Mouse (Mus musculus): ENCODE data around the gene Cyp4x1. TPM values are rescaled to one million over a fixed set of nuclear protein-coding genes. Genes with fewer than 3 reads are reported as not detected.

The Cyp4x1 gene
- polyA plus RNA-seq, 1 experiment, result 7.4 TPM

GRCm38 (mm10) chr4:115063518-115064239, 70.4 kb downstream of the Cyp4x1 start:
- peak; percentile 11 for DNase-seq (ENCODE audit: low read depth)
- TF ChIP-seq POLR2A (IDR thresholded peaks at IDR 0.05; ENCODE audit: borderline replicate concordance, extremely low read depth, insufficient read depth, insufficient read length, poor library complexity, severe bottlenecking), result no peak
- TF ChIP-seq CTCF (IDR thresholded peaks at IDR 0.05; ENCODE audit: borderline replicate concordance, extremely low read depth, insufficient read depth, insufficient read length), result no peak

GRCm38 (mm10) chr4:115062875-115063517, 71.1 kb downstream of the Cyp4x1 start:
- TF ChIP-seq CTCF (IDR thresholded peaks at IDR 0.05; ENCODE audit: borderline replicate concordance, extremely low read depth, insufficient read depth, insufficient read length) (no peak), POLR2A (IDR thresholded peaks at IDR 0.05; ENCODE audit: borderline replicate concordance, extremely low read depth, insufficient read depth, insufficient read length, poor library complexity, severe bottlenecking) (no peak)
- peak; percentile 77 for DNase-seq (ENCODE audit: low read depth)

- peak; percentile 25 for DNase-seq (ENCODE audit: low read depth)
- TF ChIP-seq POLR2A (IDR thresholded peaks at IDR 0.05; ENCODE audit: borderline replicate concordance, extremely low read depth, insufficient read depth, insufficient read length, poor library complexity, severe bottlenecking) (no peak), CTCF (IDR thresholded peaks at IDR 0.05; ENCODE audit: borderline replicate concordance, extremely low read depth, insufficient read depth, insufficient read length) (no peak)
These were observed 71.6 kb downstream of the Cyp4x1 start for GRCm38 (mm10) chr4:115062540-115062874.

GRCm38 (mm10) chr4:115060753-115061152, 73.3 kb downstream of the Cyp4x1 start:
- TF ChIP-seq POLR2A (IDR thresholded peaks at IDR 0.05; ENCODE audit: borderline replicate concordance, extremely low read depth, insufficient read depth, insufficient read length, poor library complexity, severe bottlenecking), result no peak
- no peak for TF ChIP-seq CTCF (IDR thresholded peaks at IDR 0.05; ENCODE audit: borderline replicate concordance, extremely low read depth, insufficient read depth, insufficient read length)
- no peak for DNase-seq (ENCODE audit: low read depth)

GRCm38 (mm10) chr4:115059871-115060270, 74.2 kb downstream of the Cyp4x1 start:
- peak; percentile 40 for DNase-seq (ENCODE audit: low read depth)

GRCm38 (mm10) chr4:115058871-115059590, 75.0 kb downstream of the Cyp4x1 start:
- TF ChIP-seq POLR2A (IDR thresholded peaks at IDR 0.05; ENCODE audit: borderline replicate concordance, extremely low read depth, insufficient read depth, insufficient read length, poor library complexity, severe bottlenecking), result no peak
- TF ChIP-seq CTCF (IDR thresholded peaks at IDR 0.05; ENCODE audit: borderline replicate concordance, extremely low read depth, insufficient read depth, insufficient read length), result no peak
- peak; percentile 30 for DNase-seq (ENCODE audit: low read depth)

More at GRCm38 (mm10) chr4:115059871-115060270, 74.2 kb downstream of the Cyp4x1 start:
- TF ChIP-seq CTCF (IDR thresholded peaks at IDR 0.05; ENCODE audit: borderline replicate concordance, extremely low read depth, insufficient read depth, insufficient read length), result no peak
- TF ChIP-seq POLR2A (IDR thresholded peaks at IDR 0.05; ENCODE audit: borderline replicate concordance, extremely low read depth, insufficient read depth, insufficient read length, poor library complexity, severe bottlenecking), result no peak

GRCm38 (mm10) chr4:115058317-115058761, 75.7 kb downstream of the Cyp4x1 start:
- TF ChIP-seq POLR2A (IDR thresholded peaks at IDR 0.05; ENCODE audit: borderline replicate concordance, extremely low read depth, insufficient read depth, insufficient read length, poor library complexity, severe bottlenecking), result no peak
- no peak for TF ChIP-seq CTCF (IDR thresholded peaks at IDR 0.05; ENCODE audit: borderline replicate concordance, extremely low read depth, insufficient read depth, insufficient read length)
- DNase-seq (ENCODE audit: low read depth), result peak; percentile 65

- TF ChIP-seq CTCF (IDR thresholded peaks at IDR 0.05; ENCODE audit: borderline replicate concordance, extremely low read depth, insufficient read depth, insufficient read length), result no peak
- 0 out of 2 replicates have a peak, but pooled peaks have one; percentile 1 for TF ChIP-seq POLR2A (IDR thresholded peaks at IDR 0.05; ENCODE audit: borderline replicate concordance, extremely low read depth, insufficient read depth, insufficient read length, poor library complexity, severe bottlenecking)
- peak; percentile 36 for DNase-seq (ENCODE audit: low read depth)
These were observed 76.3 kb downstream of the Cyp4x1 start for GRCm38 (mm10) chr4:115057674-115058316.

GRCm38 (mm10) chr4:115056921-115057673, 77.0 kb downstream of the Cyp4x1 start:
- DNase-seq (ENCODE audit: low read depth), result peak; percentile 79
- TF ChIP-seq CTCF (IDR thresholded peaks at IDR 0.05; ENCODE audit: borderline replicate concordance, extremely low read depth, insufficient read depth, insufficient read length), result no peak
- 0 out of 2 replicates have a peak, but pooled peaks have one; percentile 5 for TF ChIP-seq POLR2A (IDR thresholded peaks at IDR 0.05; ENCODE audit: borderline replicate concordance, extremely low read depth, insufficient read depth, insufficient read length, poor library complexity, severe bottlenecking)

GRCm38 (mm10) chr4:115056371-115056920, 77.6 kb downstream of the Cyp4x1 start, which contains the start of gene Tal1:
TSS of gene Tal1 (plus strand) at chr4:115056426.
- TF ChIP-seq POLR2A (IDR thresholded peaks at IDR 0.05; ENCODE audit: borderline replicate concordance, extremely low read depth, insufficient read depth, insufficient read length, poor library complexity, severe bottlenecking) (no peak), CTCF (IDR thresholded peaks at IDR 0.05; ENCODE audit: borderline replicate concordance, extremely low read depth, insufficient read depth, insufficient read length) (no peak)
- peak; percentile 74 for DNase-seq (ENCODE audit: low read depth)

Other genes with a start within 250 kb of the Cyp4x1 start
- 0.93 and 1.1 TPM in 2 replicates for gene Foxd2, start 225.4 kb downstream of the Cyp4x1 start, polyA plus RNA-seq (2012; rRNA removed)
- 0.10 and 0.19 TPM in 2 replicates for gene Foxe3, start 208.3 kb downstream of the Cyp4x1 start, polyA plus RNA-seq (2012; rRNA removed)
- 64.5 and 71.7 TPM in 2 replicates for gene Cmpk1, start 147.0 kb downstream of the Cyp4x1 start, polyA plus RNA-seq (2012; rRNA removed)
- 6.4 and 9.9 TPM in 2 replicates for gene Stil, start 134.1 kb downstream of the Cyp4x1 start, polyA plus RNA-seq (2012; rRNA removed)
- gene Tal1, start 77.9 kb downstream of the Cyp4x1 start, polyA plus RNA-seq (2012; rRNA removed), result 20.7 and 29.7 TPM in 2 replicates
- gene Pdzk1ip1, start 45.6 kb downstream of the Cyp4x1 start, polyA plus RNA-seq (2012; rRNA removed), result 3.4 and 3.9 TPM in 2 replicates
- gene Cyp4a29, start 107.8 kb upstream of the Cyp4x1 start, polyA plus RNA-seq (2012; rRNA removed), result not detected in 2 replicates
- gene Cyp4a12a, start 164.8 kb upstream of the Cyp4x1 start, polyA plus RNA-seq (2012; rRNA removed), result not detected in 2 replicates

Data from brain, embryonic 14.5 days (tissue).